Mouse (Mus musculus) heart, embryonic 15.5 days (tissue): ENCODE data around the gene Ano6. TPM values are rescaled to one million over a fixed set of nuclear protein-coding genes. Genes with fewer than 3 reads are reported as not detected.

Experiments used
- ATAC-seq: fragments of 200-750 bp; cut with Nextera tagmentation; replicated peaks from 2 replicates; pipeline ENCODE4 v1.8.0; 2017; ENCODE audit warnings: low read depth, moderate TSS enrichment; ENCODE audit not compliant: insufficient number of reproducible peaks, insufficient read depth, low FRiP score
- H3K27ac ChIP-seq: fragments of 300-500 bp; sonication (generic); 2 replicates; pipeline ENCODE4 v1.5.1; 2015; ENCODE audit warnings: mild to moderate bottlenecking, inconsistent platforms
- H3K27me3 ChIP-seq: fragments of 300-500 bp; sonication (generic); 2 replicates; pipeline ENCODE4 v1.6.1; 2015; ENCODE audit warnings: inconsistent platforms
- H3K36me3 ChIP-seq: fragments of 300-500 bp; sonication (generic); 2 replicates; pipeline ENCODE4 v1.6.1; 2015; ENCODE audit warnings: mild to moderate bottlenecking, inconsistent platforms
- H3K4me1 ChIP-seq: fragments of 300-500 bp; sonication (generic); replicated peaks from 2 replicates; pipeline ENCODE4 v1.6.1; 2015; ENCODE audit warnings: inconsistent platforms
- H3K4me2 ChIP-seq: fragments of 300-500 bp; sonication (generic); 2 replicates; pipeline ENCODE4 v1.6.1; 2015; ENCODE audit warnings: inconsistent platforms, mild to moderate bottlenecking, moderate library complexity
- H3K4me3 ChIP-seq: fragments of 300-500 bp; sonication (generic); 2 replicates; pipeline ENCODE4 v1.5.1; 2015; ENCODE audit warnings: mild to moderate bottlenecking, inconsistent platforms
- H3K9ac ChIP-seq: fragments of 300-500 bp; sonication (generic); 2 replicates; pipeline ENCODE4 v1.6.1; 2015; ENCODE audit warnings: mild to moderate bottlenecking, inconsistent platforms
- H3K9me3 ChIP-seq: fragments of 300-500 bp; sonication (generic); replicated peaks from 2 replicates; pipeline ENCODE4 v1.6.1; 2016; ENCODE audit warnings: inconsistent platforms
- WGBS: fragments of 180-500 bp; shearing (Covaris S2); methylation state at CpG from one replicate; pipeline ENCODE4 v1.1.7; 2015; ENCODE audit warnings: mixed read lengths; 5-methylcytosine and 5-hydroxymethylcytosine counted together
- polyA plus RNA-seq: library from polyadenylated mRNA; unstranded; fragments of >200 nt; fragmentation: Nextera tagmentation; extraction: Ambion mirVana; gene quantifications from 2 replicates; pipeline ENCODE4 v1.2.1, GENCODE M21; 2015

Ano6 gene
- polyA plus RNA-seq, 1 experiment from 2014 or later: 27.2 TPM

- Histone ChIP-seq H3K9me3 (no peaks in the 10 kb centered on the region), H3K4me2 (no peak overlapping the region), H3K9ac (no peak overlapping the region), H3K36me3 (no peaks in the 10 kb centered on the region), H3K4me3 (no peak overlapping the region), H3K27me3 (no peaks in the 10 kb centered on the region), H3K4me1 (peaks cover 18% of the 10 kb centered on the region), H3K27ac (no peak overlapping the region)
- 93% methylated on average over 1 of the region's 1 CpGs for WGBS
- ATAC-seq: no peak
These were observed 117.3 kb downstream of the Ano6 start for GRCm38 (mm10) chr15:95907909-95908308.

GRCm38 (mm10) chr15:95910099-95910780, 119.6 kb downstream of the Ano6 start:
- WGBS: 64% methylated on average over 3 of the region's 3 CpGs
- H3K9ac ChIP-seq: no peak overlapping the region
- no peak overlapping the region for H3K4me3 ChIP-seq
- no peak for ATAC-seq
- peaks cover 27% of the 10 kb centered on the region for H3K4me1 ChIP-seq
- no peak overlapping the region for H3K4me2 ChIP-seq
- H3K27ac ChIP-seq: no peak overlapping the region
- 0 out of 2 replicates have a peak, but pooled peaks cover under 1% of the 10 kb centered on the region for H3K36me3 ChIP-seq
- H3K27me3 ChIP-seq: no peaks in the 10 kb centered on the region
- H3K9me3 ChIP-seq: no peaks in the 10 kb centered on the region

GRCm38 (mm10) chr15:95914963-95915362, 124.3 kb downstream of the Ano6 start:
- Histone ChIP-seq H3K4me1 (peaks cover 15% of the 10 kb centered on the region), H3K4me2 (no peak overlapping the region), H3K27me3 (no peaks in the 10 kb centered on the region), H3K9me3 (no peaks in the 10 kb centered on the region), H3K27ac (no peak overlapping the region), H3K4me3 (no peak overlapping the region), H3K36me3 (peaks cover 27% of the 10 kb centered on the region), H3K9ac (no peak overlapping the region)
- no peak for ATAC-seq
- 63% methylated on average over 3 of the region's 3 CpGs for WGBS

- Histone ChIP-seq H3K36me3 (peaks cover 27% of the 10 kb centered on the region), H3K4me1 (peaks cover 18% of the 10 kb centered on the region), H3K4me3 (no peak overlapping the region), H3K9me3 (no peaks in the 10 kb centered on the region), H3K4me2 (no peak overlapping the region), H3K27me3 (no peaks in the 10 kb centered on the region), H3K9ac (no peak overlapping the region), H3K27ac (no peak overlapping the region)
- 95% methylated on average over 3 of the region's 3 CpGs for WGBS
- no peak for ATAC-seq
These were observed 124.8 kb downstream of the Ano6 start for GRCm38 (mm10) chr15:95915477-95915876.

- peaks cover 27% of the 10 kb centered on the region for H3K36me3 ChIP-seq
- 84% methylated on average over 3 of the region's 3 CpGs for whole genome bisulfite sequencing
These were observed 126.7 kb downstream of the Ano6 start for GRCm38 (mm10) chr15:95917330-95917729.

GRCm38 (mm10) chr15:95920047-95920446, 129.4 kb downstream of the Ano6 start:
- Histone ChIP-seq H3K4me1 (peaks cover 19% of the 10 kb centered on the region), H3K9me3 (no peaks in the 10 kb centered on the region), H3K27me3 (no peaks in the 10 kb centered on the region), H3K27ac (no peak overlapping the region), H3K4me3 (no peak overlapping the region), H3K9ac (no peak overlapping the region), H3K36me3 (peaks cover 27% of the 10 kb centered on the region), H3K4me2 (no peak overlapping the region)
- no peak for ATAC-seq
- WGBS: 45% methylated on average over 9 of the region's 9 CpGs

More at GRCm38 (mm10) chr15:95917330-95917729, 126.7 kb downstream of the Ano6 start:
- peaks cover 24% of the 10 kb centered on the region for H3K4me1 ChIP-seq
- no peaks in the 10 kb centered on the region for H3K9me3 ChIP-seq
- ATAC-seq: no peak
- H3K9ac ChIP-seq: no peak overlapping the region
- H3K27ac ChIP-seq: no peak overlapping the region
- H3K27me3 ChIP-seq: no peaks in the 10 kb centered on the region
- no peak overlapping the region for H3K4me3 ChIP-seq
- no peak overlapping the region for H3K4me2 ChIP-seq

- Histone ChIP-seq H3K36me3 (peaks cover 21% of the 10 kb centered on the region), H3K27ac (no peak overlapping the region), H3K9ac (no peak overlapping the region), H3K27me3 (no peaks in the 10 kb centered on the region), H3K4me2 (no peak overlapping the region), H3K4me3 (no peak overlapping the region), H3K9me3 (no peaks in the 10 kb centered on the region), H3K4me1 (peaks cover 18% of the 10 kb centered on the region)
- WGBS: 68% methylated on average over 3 of the region's 3 CpGs
- no peak for ATAC-seq
These were observed 130.4 kb downstream of the Ano6 start for GRCm38 (mm10) chr15:95921072-95921471.

- 86% methylated on average over 4 of the region's 4 CpGs for WGBS
- Histone ChIP-seq H3K4me2 (no peak overlapping the region), H3K36me3 (peaks cover 15% of the 10 kb centered on the region; the same call in 1 of the 2 replicates), H3K9me3 (no peaks in the 10 kb centered on the region), H3K9ac (no peak overlapping the region), H3K27me3 (no peaks in the 10 kb centered on the region), H3K4me3 (no peak overlapping the region), H3K4me1 (peaks cover 18% of the 10 kb centered on the region), H3K27ac (no peak overlapping the region)
- ATAC-seq: no peak
These were observed 131.0 kb downstream of the Ano6 start for GRCm38 (mm10) chr15:95921639-95922038.

GRCm38 (mm10) chr15:95922558-95922957, 131.9 kb downstream of the Ano6 start:
- H3K4me1 ChIP-seq: peaks cover 18% of the 10 kb centered on the region
- no peak overlapping the region for H3K27ac ChIP-seq
- H3K9ac ChIP-seq: no peak overlapping the region
- ATAC-seq: no peak
- H3K4me3 ChIP-seq: no peak overlapping the region
- H3K27me3 ChIP-seq: no peaks in the 10 kb centered on the region
- H3K9me3 ChIP-seq: no peaks in the 10 kb centered on the region
- no peak overlapping the region for H3K4me2 ChIP-seq
- 81% methylated on average over 6 of the region's 6 CpGs for WGBS
- peaks cover 11% of the 10 kb centered on the region; the same call in 1 of the 2 replicates for H3K36me3 ChIP-seq

- peaks cover 11% of the 10 kb centered on the region; the same call in 1 of the 2 replicates for H3K4me1 ChIP-seq
- ATAC-seq: no peak
- peaks cover 12% of the 10 kb centered on the region for H3K36me3 ChIP-seq
- H3K4me2 ChIP-seq: no peak overlapping the region
- no peak overlapping the region for H3K27ac ChIP-seq
- H3K27me3 ChIP-seq: no peaks in the 10 kb centered on the region
- no peak overlapping the region for H3K9ac ChIP-seq
- H3K9me3 ChIP-seq: no peaks in the 10 kb centered on the region
- 68% methylated on average over 8 of the region's 8 CpGs for WGBS
- no peak overlapping the region for H3K4me3 ChIP-seq
These were observed 134.8 kb downstream of the Ano6 start for GRCm38 (mm10) chr15:95925334-95925986.

GRCm38 (mm10) chr15:95929087-95929486, 138.4 kb downstream of the Ano6 start:
- Histone ChIP-seq H3K9ac (no peak overlapping the region), H3K27ac (no peak overlapping the region), H3K4me1 (peaks cover 17% of the 10 kb centered on the region), H3K4me2 (no peak overlapping the region), H3K27me3 (no peaks in the 10 kb centered on the region), H3K36me3 (peaks cover 17% of the 10 kb centered on the region), H3K4me3 (no peak overlapping the region), H3K9me3 (no peaks in the 10 kb centered on the region)
- WGBS: 88% methylated on average over 6 of the region's 6 CpGs
- ATAC-seq: no peak
